Mouse (Mus musculus) skeletal muscle tissue, postnatal 0 days (tissue): Measurements from ENCODE around the gene Hmga1. TPM values are rescaled to one million over a fixed set of nuclear protein-coding genes. Genes with fewer than 3 reads are reported as not detected.

Experiments used
- polyA plus RNA-seq: library from polyadenylated mRNA; unstranded; fragments of >200 nt; fragmentation: Nextera tagmentation; extraction: Ambion mirVana; gene quantifications from 2 replicates; pipeline ENCODE4 v1.2.1, GENCODE M21; 2015

Gene Hmga1
- 57.3 and 58.9 TPM in 2 replicates for polyA plus RNA-seq

GRCm38 (mm10) chr17:27556315-27557011 lies at the start of gene Hmga1:
Gene Hmga1, plus strand, starts transcription at chr17:27556497.

GRCm38 (mm10) chr17:27521303-27521702 lies 35.0 kb upstream of the Hmga1 start, which contains the start of gene Grm4:
Gene Grm4, minus strand, starts transcription at chr17:27521403.

GRCm38 (mm10) chr17:27565163-27565941 lies 9.1 kb downstream of the Hmga1 start, which contains the start of gene AI413582:
Gene AI413582, minus strand, starts transcription at chr17:27565756.

Other genes starting within 250 kb of the Hmga1 start
- 0.04 TPM in 1 of 2 replicates, not detected in the other for gene Grm4, start 35.1 kb upstream of the Hmga1 start, polyA plus RNA-seq
- gene AI413582, start 9.3 kb downstream of the Hmga1 start, polyA plus RNA-seq: 8.9 and 11.5 TPM in 2 replicates
- 103 and 121 TPM in 2 replicates for gene Nudt3, start 67.0 kb downstream of the Hmga1 start, polyA plus RNA-seq
- gene RPS10-NUDT3, start 78.7 kb downstream of the Hmga1 start, polyA plus RNA-seq: 1.0 TPM in 1 of 2 replicates, not detected in the other
- 550 and 554 TPM in 2 replicates for gene Rps10, start 80.2 kb downstream of the Hmga1 start, polyA plus RNA-seq
- gene Pacsin1, start 99.0 kb downstream of the Hmga1 start, polyA plus RNA-seq: 0.76 and 0.97 TPM in 2 replicates
- gene Spdef, start 172.5 kb downstream of the Hmga1 start, polyA plus RNA-seq: 0.29 TPM in 1 of 2 replicates, not detected in the other